Mouse (Mus musculus) liver, embryonic 14.5 days (tissue): ENCODE measurements at regions not wholly inside any gene's neighbourhood (a gene's known extent, or its start where the extent isn't known, plus 50 kb on each side); places are given as distances from the start of the nearest gene placed in this dataset.

Experiments
- CTCF ChIP-seq: IDR thresholded peaks from 2 replicates; pipeline ENCODE4 v1.5.1; 2016; ENCODE audit warnings: antibody characterized with exemption, low read depth, control low read depth
- EP300 ChIP-seq: IDR thresholded peaks from 2 replicates; pipeline ENCODE4 v1.6.1; 2016; ENCODE audit warnings: antibody characterized with exemption, low read depth

DNA sequence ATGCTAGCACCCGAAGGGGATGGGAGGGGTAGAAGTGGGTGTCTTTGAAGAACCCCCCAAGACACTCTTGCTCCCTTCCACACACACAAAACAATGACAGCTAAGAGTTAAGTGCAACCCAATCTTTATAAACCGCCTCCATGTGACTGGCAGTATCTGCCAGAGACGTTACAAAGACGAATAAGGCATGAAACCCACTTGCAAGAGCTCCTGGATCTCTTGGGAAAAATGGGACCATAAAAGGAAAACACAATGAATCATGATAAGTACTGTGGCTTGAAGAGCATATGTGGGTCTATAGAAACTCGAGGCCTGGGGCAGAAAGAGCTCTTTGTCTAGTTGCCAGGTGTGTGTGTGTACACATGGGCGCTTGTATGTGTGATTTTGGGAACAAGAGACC is 237.6 kb upstream of the Lyplal1 start:
- no peak for TF ChIP-seq CTCF
- TF ChIP-seq EP300 = no peak
